Mouse (Mus musculus): ENCODE measurements around the gene Wnt5a.

The Wnt5a gene

GRCm38 (mm10) chr14:28509441-28510340 lies 5.1 kb downstream of the Wnt5a start:
- DNase-seq: no peak

DNA sequence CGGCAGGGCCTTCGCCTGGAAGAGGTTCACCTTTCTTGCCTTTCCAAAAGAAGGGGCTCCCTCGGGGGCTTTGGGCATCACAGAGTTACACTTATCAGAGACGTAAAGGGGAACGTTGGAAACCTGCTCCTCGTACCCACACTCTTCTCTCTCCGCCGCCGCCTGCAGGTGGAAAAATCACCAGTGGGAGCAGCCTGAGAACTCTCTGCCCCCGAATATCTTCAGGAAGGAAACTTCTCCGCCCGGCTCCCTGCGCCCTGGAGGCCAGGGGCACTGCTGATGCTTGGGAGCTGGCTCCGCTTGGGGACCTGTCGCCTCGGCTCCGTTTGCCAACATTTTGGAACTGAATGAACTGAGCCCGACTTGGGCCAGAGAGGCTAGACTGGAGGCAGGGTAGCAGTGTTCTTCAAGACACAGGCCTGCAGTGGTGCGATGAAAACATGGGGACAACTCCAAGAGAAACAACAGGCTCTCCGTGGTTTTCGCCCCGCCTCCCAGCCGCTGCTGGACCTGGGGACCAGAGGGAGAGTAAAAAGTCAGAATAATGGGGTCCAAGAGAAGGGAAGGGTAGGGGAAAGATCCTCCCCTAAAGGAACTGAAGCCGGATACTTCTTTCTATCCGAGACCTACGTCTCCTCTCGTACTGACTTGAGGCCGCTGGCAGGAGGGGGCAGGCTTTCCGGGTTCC lies 5.9 kb downstream of the Wnt5a start:
- DNase-seq: no peak

- no peak for DNase-seq
These were observed 6.6 kb downstream of the Wnt5a start for GRCm38 (mm10) chr14:28511029-28511651.

DNA sequence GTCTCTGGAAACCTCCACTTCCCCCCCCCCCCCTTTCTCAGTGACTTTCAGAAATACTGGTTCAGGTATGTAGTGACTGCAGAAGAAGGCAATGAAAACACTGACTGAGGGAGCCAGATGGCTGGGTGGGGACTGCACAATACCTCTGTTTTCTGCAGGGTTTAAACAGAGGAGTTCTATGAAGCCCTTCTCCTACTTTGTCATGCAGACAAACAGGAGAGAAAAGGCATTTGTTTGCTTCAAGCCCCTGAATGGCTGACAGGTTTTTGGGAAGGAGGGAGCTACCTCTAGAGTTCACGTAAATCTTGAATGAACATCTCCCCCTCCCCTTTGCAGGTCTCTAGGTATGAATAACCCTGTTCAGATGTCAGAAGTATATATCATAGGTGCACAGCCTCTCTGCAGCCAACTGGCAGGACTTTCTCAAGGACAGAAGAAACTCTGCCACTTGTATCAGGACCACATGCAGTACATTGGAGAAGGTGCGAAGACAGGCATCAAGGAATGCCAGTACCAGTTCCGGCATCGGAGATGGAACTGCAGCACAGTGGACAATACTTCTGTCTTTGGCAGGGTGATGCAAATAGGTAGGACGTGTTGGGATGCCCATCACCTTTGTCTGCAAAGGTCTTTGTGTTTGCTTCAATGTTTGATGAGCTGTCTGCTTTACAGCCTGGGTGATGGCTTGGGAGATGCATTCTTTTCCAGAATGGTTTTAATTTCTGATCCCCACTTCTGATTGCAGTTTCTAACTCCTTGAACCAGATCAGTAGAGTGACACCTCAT lies 8.4 kb downstream of the Wnt5a start:
- DNase-seq: no peak

DNA sequence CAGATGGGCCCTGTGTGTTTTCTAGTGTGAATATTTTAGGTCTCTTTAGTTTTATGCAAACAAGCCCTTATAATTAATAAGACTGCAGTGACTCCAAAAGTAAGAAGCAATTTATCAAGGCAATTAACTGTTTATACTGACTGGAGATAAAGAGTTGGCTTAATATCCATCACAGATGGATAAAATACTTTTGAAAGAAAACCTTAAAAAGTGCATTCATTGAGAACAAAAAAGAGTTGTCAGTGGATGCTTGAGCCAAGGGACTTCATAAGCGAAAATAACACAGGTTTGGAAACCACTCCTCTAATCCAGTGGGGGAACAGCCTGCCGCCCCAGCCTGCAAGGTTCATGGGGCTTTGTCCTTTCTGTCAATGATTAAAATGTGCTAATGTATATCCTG lies 9.6 kb downstream of the Wnt5a start:
- no peak for DNase-seq

DNA sequence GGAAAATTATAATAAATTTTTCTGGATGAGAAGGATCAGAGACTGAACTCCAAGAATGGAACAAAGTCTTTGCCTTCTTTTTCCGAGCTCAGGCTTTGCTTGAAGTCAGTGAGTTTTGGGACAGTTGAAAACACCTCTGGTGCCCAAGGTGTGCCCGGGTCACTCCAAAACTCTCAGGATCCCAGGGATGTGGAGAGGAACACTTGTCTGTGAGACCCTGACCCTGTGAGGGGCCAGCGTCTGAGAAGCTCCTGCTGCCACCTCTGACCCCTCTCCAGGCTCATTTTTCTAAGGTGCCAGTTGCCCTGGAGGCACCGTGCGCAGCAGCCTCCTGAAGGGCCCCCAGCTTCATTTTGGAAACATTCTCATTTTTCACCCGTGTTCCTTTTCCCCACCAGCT lies 10.8 kb downstream of the Wnt5a start:
- DNase-seq: no peak

- DNase-seq: no peak
These were observed 13.3 kb downstream of the Wnt5a start for GRCm38 (mm10) chr14:28517631-28518560.

DNA sequence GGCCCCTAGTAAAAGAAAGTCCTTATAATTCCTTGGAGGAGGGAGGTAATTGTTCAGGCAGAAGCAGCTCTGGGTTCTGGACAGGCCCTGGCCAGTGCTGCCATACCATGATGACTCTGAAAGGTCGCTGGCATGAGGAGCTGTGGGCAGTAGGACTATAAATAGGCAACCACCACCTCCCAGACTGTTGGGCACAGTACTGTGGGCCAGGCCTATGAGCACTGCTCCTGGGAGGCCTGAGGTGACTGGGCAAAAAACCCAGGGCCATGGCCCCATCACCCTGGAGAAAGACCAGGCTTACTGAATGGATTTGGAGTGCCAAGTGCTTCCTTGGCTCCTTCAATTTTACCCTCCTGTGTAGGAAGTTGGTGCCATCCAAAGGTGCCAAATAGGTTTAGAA lies 16.6 kb downstream of the Wnt5a start:
- no peak for DNase-seq

DNA sequence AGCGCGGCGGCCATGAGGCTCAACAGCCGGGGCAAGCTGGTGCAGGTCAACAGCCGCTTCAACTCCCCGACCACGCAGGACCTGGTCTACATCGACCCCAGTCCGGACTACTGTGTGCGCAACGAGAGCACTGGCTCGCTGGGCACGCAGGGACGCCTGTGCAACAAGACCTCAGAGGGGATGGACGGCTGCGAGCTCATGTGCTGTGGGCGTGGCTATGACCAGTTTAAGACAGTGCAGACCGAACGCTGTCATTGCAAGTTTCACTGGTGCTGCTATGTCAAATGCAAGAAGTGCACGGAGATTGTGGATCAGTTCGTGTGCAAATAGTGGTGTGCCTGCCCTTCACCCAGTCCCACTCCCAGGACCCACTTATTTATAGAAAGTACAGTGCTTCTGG lies 18.1 kb downstream of the Wnt5a start:
- no peak for DNase-seq

- DNase-seq: no peak
These were observed 21.0 kb downstream of the Wnt5a start for GRCm38 (mm10) chr14:28525566-28525965.

GRCm38 (mm10) chr14:28528151-28528685 lies 23.7 kb downstream of the Wnt5a start:
- DNase-seq: no peak

GRCm38 (mm10) chr14:28531531-28531930 lies 27.0 kb downstream of the Wnt5a start:
- no peak for DNase-seq

DNA sequence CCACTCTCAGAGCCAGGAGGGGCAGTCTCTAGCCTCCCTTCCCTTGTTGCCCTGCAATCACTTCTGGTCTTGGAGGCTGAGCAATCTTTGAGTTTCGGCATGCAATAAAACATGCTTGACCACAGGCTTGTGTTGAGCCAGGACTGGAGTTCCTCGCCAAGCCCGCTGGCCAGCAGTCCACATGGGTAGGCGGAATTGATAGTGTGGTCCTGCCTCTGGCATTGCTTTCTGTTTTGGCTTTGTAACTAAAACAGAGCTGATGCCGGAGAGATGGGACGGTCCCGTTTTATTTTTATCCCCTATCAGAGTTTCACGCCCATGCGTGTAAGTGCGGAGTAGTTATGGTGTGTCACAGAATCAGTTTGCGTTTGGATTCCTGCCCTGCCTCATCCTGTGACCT lies 28.4 kb downstream of the Wnt5a start:
- no peak for DNase-seq

DNA sequence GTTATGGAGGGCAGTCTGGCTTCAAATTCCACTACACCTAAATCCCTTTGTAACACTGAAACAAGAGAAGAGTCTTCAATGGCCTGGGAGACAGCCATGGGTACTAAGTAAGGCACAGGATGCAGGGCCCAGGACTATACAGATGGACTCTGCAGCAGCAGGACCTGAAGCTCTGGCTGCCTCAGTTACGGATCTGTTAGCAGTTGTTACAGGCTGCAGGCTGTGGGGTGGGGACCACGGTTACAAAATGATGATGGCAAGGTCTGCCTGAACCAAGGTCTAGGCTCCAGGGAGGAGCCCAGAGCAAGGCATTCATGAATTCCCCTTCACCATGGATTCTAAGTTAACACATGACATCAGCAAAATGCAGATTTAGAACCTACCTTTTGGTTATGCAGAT lies 29.3 kb downstream of the Wnt5a start:
- DNase-seq: no peak

DNA sequence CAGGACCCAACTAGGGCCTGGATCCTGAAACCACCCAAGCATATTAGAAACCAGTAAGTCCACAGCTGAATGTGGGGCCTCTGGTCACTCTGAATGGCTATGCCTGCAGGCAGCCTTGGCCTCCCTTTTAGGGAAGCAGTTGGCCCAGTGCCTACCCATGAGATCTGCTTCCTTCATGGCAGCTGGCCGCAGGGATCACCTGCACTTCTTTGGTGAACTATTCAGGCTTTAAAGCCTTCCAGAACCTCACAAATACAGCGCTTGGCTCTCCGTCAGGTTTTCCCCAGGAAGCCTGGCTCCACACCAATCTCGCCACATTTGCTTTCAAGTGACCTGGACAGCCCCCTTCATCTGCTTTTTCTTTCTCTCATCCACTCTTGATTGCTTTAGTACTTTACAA lies 31.3 kb downstream of the Wnt5a start:
- DNase-seq: no peak

DNA sequence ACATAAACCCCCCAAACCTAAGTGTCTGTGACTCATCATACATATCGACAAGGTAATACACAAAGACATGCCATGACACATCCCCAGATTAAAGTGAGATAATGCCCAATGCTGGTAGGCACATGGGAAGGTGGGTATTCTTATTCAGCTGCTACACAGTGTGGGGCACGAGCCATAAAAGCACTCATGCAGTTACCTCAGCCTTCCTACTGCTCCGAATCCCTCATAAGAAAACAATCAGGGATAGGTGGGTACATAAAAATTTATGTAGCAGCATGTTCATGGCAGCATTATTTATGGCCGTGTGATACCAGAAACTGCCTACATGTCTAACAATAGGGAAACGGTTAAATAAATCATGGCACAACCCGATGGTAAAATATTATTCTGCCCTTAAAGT lies 35.0 kb downstream of the Wnt5a start:
- DNase-seq: no peak

DNA sequence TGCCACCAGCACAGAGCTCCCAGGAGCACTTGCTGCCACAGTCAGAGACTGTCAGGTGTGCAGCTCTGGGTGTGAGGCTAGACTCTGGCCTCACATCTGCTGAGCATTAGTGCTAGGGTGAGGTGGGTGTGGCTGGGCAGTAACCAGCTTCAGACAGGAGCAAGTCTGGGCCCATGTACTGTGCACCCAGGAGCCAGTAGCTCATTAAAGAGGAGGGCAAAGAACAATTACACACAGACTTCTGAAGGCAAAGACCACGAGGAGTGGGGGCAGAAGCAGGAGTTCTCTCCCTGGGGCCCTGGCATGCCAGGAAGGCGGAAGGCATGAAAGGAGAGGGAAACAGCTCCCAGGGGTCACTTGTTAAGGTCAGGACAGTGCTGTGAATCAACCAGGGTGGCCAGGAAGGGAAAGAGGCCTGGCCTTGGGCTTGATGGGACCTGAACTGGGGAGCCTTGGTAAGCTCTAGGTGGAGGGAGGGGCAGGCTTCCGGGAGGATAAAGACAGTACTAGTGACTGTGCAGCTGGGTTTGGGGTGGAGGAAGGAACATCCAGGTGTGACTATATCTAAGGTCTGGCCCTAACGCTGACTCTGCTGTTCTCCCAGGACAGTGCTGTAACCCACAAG lies 37.7 kb downstream of the Wnt5a start:
- no peak for DNase-seq

DNA sequence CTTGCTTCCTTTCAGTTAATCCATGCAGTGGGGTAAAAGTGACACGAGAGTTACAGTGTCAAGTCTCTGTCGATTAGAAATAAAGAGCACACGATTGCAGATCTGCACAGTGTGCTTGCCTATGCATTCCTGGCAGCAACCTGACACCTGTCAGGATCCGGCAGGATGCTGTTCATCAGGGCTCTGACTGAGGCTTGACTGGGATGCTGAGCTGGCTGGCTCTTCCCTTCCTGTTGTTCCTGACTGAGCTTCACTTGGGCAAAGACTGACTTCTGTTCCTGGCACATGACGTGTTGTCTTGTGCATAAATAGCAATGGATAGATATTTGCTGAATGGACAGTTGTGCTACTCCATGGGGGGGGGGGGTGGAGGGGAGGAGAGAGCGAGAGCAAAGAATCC lies 57.3 kb downstream of the Wnt5a start:
- DNase-seq: no peak

All from thymus, adult 18-20 months (tissue).